Mouse (Mus musculus): Measurements from ENCODE around the gene Asb17. TPM values are rescaled to one million over a fixed set of nuclear protein-coding genes. Genes with fewer than 3 reads are reported as not detected.
"Not testable (repeated sequence)": the region's sequence is repeated elsewhere in the genome, so short reads cannot be mapped to it uniquely, and the experiment has no call there.

Asb17 gene
- total RNA-seq, 2 experiments from 2014 or later = 0.15 TPM; not detected in 1

- DNase-seq (ENCODE audit: extremely low spot score in 1 of 2, low spot score in 1 of 2) = no peak
Observed at GRCm38 (mm10) chr3:153831014-153831872, 12.8 kb upstream of the Asb17 start.

DNA sequence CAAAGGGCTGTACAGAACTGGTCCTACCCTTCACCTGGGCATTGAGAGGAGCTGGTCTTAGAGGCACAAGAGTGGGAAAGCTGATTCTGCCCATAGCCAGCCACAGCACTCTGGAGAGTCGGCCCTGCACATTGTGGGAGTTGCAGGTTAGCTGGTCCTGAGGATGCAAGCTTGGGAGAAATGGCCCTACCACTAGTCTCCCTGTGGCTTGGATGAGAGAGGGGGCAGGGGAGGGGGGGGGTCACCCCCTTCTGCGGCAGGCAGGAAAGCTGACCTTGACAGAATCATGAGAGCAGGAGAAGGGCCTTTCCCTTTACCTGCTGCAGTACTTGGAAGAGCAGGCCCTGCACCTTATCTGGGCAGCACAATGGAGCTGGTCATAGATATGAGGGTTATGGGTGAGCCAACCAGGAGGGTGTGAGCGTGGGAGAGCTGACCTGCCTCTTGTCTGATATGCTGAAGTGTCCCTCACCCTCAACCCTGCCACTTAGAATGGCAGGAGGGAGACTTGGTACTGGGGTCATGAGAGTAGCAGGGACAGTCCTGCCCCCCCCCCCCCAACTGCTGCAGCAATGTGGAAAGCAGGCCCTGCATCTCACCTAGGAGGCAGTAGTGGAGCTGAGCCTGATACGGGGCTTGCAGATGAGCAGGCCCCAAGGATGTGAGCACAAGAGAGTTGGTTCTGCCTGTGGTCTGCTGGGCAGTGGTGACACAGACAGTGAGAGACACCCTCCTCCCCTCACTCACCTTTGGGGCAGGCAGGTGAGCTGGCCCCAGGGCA is 11.9 kb upstream of the Asb17 start:
- DNase-seq (ENCODE audit: extremely low spot score in 1 of 2, low spot score in 1 of 2) = no peak

DNA sequence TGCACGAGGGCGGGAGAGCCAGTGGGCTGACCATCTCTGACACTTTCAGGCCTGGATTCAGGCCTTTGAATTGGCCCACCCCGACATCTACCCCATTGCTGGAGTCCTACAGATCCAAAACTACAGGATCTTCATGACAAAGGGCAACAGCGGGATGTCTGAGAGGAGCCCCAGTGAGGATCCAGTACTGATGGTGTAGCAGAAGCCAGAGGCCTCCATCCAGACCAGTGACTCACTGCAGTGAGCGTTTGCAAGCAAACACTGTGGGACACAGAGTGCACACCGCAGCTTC is 11.4 kb upstream of the Asb17 start:
- no peak for DNase-seq (ENCODE audit: extremely low spot score in 1 of 2, low spot score in 1 of 2)

- no peak for DNase-seq (ENCODE audit: extremely low spot score in 1 of 2, low spot score in 1 of 2)
Observed at GRCm38 (mm10) chr3:153834071-153834470, 9.9 kb upstream of the Asb17 start.

DNA sequence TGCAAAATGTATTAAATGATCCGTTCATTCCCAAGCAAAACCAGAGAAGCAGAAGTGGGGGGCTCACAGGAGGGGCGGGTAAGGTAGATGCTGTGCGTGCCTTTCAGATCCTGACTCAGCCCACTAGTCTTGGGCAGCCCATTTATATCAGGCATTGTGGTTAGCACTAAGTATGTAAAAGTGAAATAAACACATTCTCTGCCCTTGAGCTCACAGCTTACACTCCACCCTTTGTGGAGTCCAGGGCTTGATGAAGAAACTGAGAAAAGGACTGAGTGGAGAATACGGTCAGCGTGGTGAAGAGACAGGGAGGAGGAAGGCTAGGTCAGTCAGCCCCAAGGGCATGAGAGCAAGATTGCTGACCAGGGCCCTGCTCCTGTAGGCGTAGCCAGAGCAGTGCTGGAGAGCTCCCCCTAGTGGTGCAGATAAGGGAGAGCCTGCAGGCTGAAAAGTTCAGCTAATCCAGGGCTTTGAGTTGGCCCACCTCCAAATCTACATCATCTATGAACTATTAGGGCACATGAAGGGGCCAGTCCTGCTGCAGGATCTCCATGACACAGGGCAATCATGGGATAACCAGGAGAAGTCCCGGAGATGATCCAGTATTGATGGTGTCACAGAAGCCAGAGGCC is 8.4 kb upstream of the Asb17 start:
- peak; percentile 31 to 57 for DNase-seq (ENCODE audit: extremely low spot score in 1 of 2, low spot score in 1 of 2)

- no peak for DNase-seq (ENCODE audit: extremely low spot score in 1 of 2, low spot score in 1 of 2)
Observed at GRCm38 (mm10) chr3:153836316-153836715, 7.7 kb upstream of the Asb17 start.

- DNase-seq (ENCODE audit: extremely low spot score in 1 of 2, low spot score in 1 of 2) = no peak
Observed at GRCm38 (mm10) chr3:153837593-153837992, 6.4 kb upstream of the Asb17 start.

GRCm38 (mm10) chr3:153844757-153845156 is 748 bp downstream of the Asb17 start:
- DNase-seq (ENCODE audit: extremely low spot score in 1 of 2, low spot score in 1 of 2) = no peak

GRCm38 (mm10) chr3:153845500-153845899 is 1.5 kb downstream of the Asb17 start:
- no peak for DNase-seq (ENCODE audit: extremely low spot score in 1 of 2, low spot score in 1 of 2)

- no peak for DNase-seq (ENCODE audit: extremely low spot score in 1 of 2, low spot score in 1 of 2)
Observed at GRCm38 (mm10) chr3:153846109-153846508, 2.1 kb downstream of the Asb17 start.

DNA sequence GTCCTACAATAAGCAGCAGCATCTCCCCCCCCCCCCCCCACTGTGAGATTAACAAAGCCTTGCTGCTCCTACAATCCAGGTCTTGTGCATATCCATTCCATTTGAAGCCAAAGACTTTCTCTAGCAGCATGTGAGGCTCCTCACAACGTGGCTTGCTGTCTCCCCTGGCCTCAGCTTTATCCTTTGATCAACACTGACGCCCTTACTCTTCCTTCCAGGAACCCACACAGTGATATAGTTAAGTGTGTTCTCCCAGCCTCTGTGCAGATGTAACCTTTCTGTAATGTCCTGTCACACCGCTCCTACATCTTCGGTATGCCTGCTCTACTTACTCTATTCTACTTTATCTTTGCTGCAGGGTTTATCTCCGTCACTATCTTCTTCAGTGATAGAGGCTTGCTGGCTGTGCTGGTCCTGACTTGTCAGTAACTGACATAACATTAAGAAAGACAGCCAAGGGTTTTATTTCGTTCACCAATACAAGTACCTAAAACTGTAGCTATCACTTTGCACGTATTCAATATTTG is 3.3 kb downstream of the Asb17 start:
- DNase-seq (ENCODE audit: extremely low spot score in 1 of 2, low spot score in 1 of 2) = no peak

- no peak for DNase-seq (ENCODE audit: extremely low spot score in 1 of 2, low spot score in 1 of 2)
Observed at GRCm38 (mm10) chr3:153849368-153850015, 5.5 kb downstream of the Asb17 start.

DNA sequence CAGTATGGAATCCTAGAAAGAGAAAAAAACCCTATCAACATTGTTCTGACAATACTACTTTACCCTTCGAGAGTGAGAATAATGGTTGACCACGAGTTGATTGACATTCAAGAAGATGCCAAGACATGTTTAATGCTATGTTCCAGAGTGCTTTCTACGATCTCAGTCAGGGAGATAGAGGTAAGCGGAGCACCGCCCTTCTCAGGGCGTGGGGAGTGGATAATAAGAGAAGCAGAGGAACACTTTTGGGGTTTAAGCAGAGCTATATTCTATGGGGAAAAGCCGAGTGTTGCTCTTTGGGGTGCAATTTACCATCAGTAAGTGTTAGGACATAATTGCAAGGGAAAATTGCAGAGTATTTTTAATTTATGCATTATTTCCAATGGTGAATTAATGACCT is 6.8 kb downstream of the Asb17 start:
- DNase-seq (ENCODE audit: extremely low spot score in 1 of 2, low spot score in 1 of 2) = no peak

- DNase-seq (ENCODE audit: extremely low spot score in 1 of 2, low spot score in 1 of 2) = no peak
Observed at GRCm38 (mm10) chr3:153852266-153852665, 8.3 kb downstream of the Asb17 start.

- DNase-seq (ENCODE audit: extremely low spot score in 1 of 2, low spot score in 1 of 2) = no peak
Observed at GRCm38 (mm10) chr3:153858350-153859001, 14.5 kb downstream of the Asb17 start.

- DNase-seq (ENCODE audit: extremely low spot score in 1 of 2, low spot score in 1 of 2) = not testable (repeated sequence)
Observed at GRCm38 (mm10) chr3:153860392-153860791, 16.4 kb downstream of the Asb17 start.

DNA sequence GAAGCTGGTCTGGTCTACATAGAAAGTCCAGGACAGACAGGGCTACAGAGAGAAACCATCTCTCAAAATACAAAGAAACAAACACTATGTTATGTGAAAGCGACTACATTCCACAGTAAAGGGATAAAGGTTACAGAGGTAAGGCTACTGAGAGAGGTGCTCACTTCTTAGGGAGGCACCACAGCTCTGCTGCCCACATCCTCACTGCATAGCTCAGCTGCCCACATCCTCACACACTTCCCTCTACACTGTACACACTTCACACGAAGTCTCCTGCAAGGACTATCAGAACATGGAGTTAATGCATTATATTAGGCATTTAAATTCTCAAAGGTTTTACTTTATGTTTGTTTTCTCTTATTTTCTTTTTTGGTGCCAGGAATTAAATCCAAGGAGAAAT is 19.8 kb downstream of the Asb17 start:
- no peak for DNase-seq (ENCODE audit: extremely low spot score in 1 of 2, low spot score in 1 of 2)

- DNase-seq (ENCODE audit: extremely low spot score in 1 of 2, low spot score in 1 of 2) = no peak
Observed at GRCm38 (mm10) chr3:153864636-153865429, 20.8 kb downstream of the Asb17 start.

Data from layer of hippocampus, postnatal 25 days (tissue).